Mouse (Mus musculus): ENCODE results near the gene Slc25a28. TPM values are rescaled to one million over a fixed set of nuclear protein-coding genes. Genes with fewer than 3 reads are reported as not detected.

The Slc25a28 gene
- polyA plus RNA-seq, 1 experiment: 23.0 TPM

- H3K36me3 ChIP-seq (ENCODE audit: control insufficient read depth, insufficient read depth): no peaks in the 10 kb centered on the region
- no peaks in the 10 kb centered on the region for H3K27me3 ChIP-seq (ENCODE audit: control insufficient read depth, insufficient read depth, insufficient read length)
- peaks cover 39% of the 10 kb centered on the region for H3K79me2 ChIP-seq (ENCODE audit: control insufficient read depth, insufficient read depth)
- peak overlapping the region; percentile 56 for H3K4me3 ChIP-seq (ENCODE audit: insufficient read depth, poor library complexity, severe bottlenecking)
- H3K79me3 ChIP-seq (ENCODE audit: low read depth): peaks cover 25% of the 10 kb centered on the region
- TF ChIP-seq MYOG (IDR thresholded peaks at IDR 0.05; ENCODE audit: control insufficient read depth, extremely low read depth, insufficient read length) (no peak), CEBPB (IDR thresholded peaks at IDR 0.05; ENCODE audit: low read depth) (peak; percentile 76), CTCF (IDR thresholded peaks at IDR 0.05; ENCODE audit: control insufficient read depth, insufficient read depth, insufficient read length) (no peak), MYOD1 (IDR thresholded peaks at IDR 0.05; ENCODE audit: control insufficient read depth, insufficient read length, low read depth) (peak; percentile 58)
- H3ac ChIP-seq (ENCODE audit: control insufficient read depth, insufficient read length, low read depth): peak overlapping the region; percentile 54
Measured at GRCm38 (mm10) chr19:43675525-43676400, 1.1 kb upstream of the Slc25a28 start.

GRCm38 (mm10) chr19:43674316-43674689 is 378 bp downstream of the Slc25a28 start:
- no peaks in the 10 kb centered on the region for H3K27me3 ChIP-seq (ENCODE audit: control insufficient read depth, insufficient read depth, insufficient read length)
- TF ChIP-seq FOSL1 (IDR thresholded peaks at IDR 0.05; ENCODE audit: insufficient read depth, low read length, poor library complexity, severe bottlenecking) (no peak), MYOG (IDR thresholded peaks at IDR 0.05; ENCODE audit: control insufficient read depth, extremely low read depth, insufficient read length) (no peak), MYOD1 (IDR thresholded peaks at IDR 0.05; ENCODE audit: control insufficient read depth, insufficient read length, low read depth) (no peak), CTCF (IDR thresholded peaks at IDR 0.05; ENCODE audit: control insufficient read depth, insufficient read depth, insufficient read length) (no peak), USF1 (IDR thresholded peaks at IDR 0.05; ENCODE audit: low read depth) (no peak), MAX (IDR thresholded peaks at IDR 0.05) (no peak), CEBPB (IDR thresholded peaks at IDR 0.05; ENCODE audit: low read depth) (no peak)
- H3ac ChIP-seq (ENCODE audit: control insufficient read depth, insufficient read length, low read depth): peak overlapping the region; percentile 84
- H3K79me3 ChIP-seq (ENCODE audit: low read depth): peaks cover 30% of the 10 kb centered on the region
- no peaks in the 10 kb centered on the region for H3K36me3 ChIP-seq (ENCODE audit: control insufficient read depth, insufficient read depth)
- H3K4me3 ChIP-seq (ENCODE audit: insufficient read depth, poor library complexity, severe bottlenecking): peak overlapping the region; percentile 75
- H3K79me2 ChIP-seq (ENCODE audit: control insufficient read depth, insufficient read depth): peaks cover 54% of the 10 kb centered on the region

GRCm38 (mm10) chr19:43673513-43674315 is 967 bp downstream of the Slc25a28 start:
- H3K36me3 ChIP-seq (ENCODE audit: control insufficient read depth, insufficient read depth): no peaks in the 10 kb centered on the region
- H3K79me3 ChIP-seq (ENCODE audit: low read depth): peaks cover 33% of the 10 kb centered on the region
- peaks cover 59% of the 10 kb centered on the region for H3K79me2 ChIP-seq (ENCODE audit: control insufficient read depth, insufficient read depth)
- H3ac ChIP-seq (ENCODE audit: control insufficient read depth, insufficient read length, low read depth): peak overlapping the region; percentile 84
- H3K27me3 ChIP-seq (ENCODE audit: control insufficient read depth, insufficient read depth, insufficient read length): no peaks in the 10 kb centered on the region
- no peak for TF ChIP-seq FOSL1 (IDR thresholded peaks at IDR 0.05; ENCODE audit: insufficient read depth, low read length, poor library complexity, severe bottlenecking)
- H3K4me3 ChIP-seq (ENCODE audit: insufficient read depth, poor library complexity, severe bottlenecking): peak overlapping the region; percentile 75

- H3K79me2 ChIP-seq (ENCODE audit: control insufficient read depth, insufficient read depth): peaks cover 75% of the 10 kb centered on the region
- H3ac ChIP-seq (ENCODE audit: control insufficient read depth, insufficient read length, low read depth): no peak overlapping the region
- TF ChIP-seq FOSL1 (IDR thresholded peaks at IDR 0.05; ENCODE audit: insufficient read depth, low read length, poor library complexity, severe bottlenecking) (no peak), CTCF (IDR thresholded peaks at IDR 0.05; ENCODE audit: control insufficient read depth, insufficient read depth, insufficient read length) (no peak), MAX (IDR thresholded peaks at IDR 0.05) (no peak), CEBPB (IDR thresholded peaks at IDR 0.05; ENCODE audit: low read depth) (no peak), MYOG (IDR thresholded peaks at IDR 0.05; ENCODE audit: control insufficient read depth, extremely low read depth, insufficient read length) (no peak), USF1 (IDR thresholded peaks at IDR 0.05; ENCODE audit: low read depth) (no peak), MYOD1 (IDR thresholded peaks at IDR 0.05; ENCODE audit: control insufficient read depth, insufficient read length, low read depth) (no peak)
- H3K36me3 ChIP-seq (ENCODE audit: control insufficient read depth, insufficient read depth): peaks cover 4% of the 10 kb centered on the region
- peaks cover 35% of the 10 kb centered on the region for H3K79me3 ChIP-seq (ENCODE audit: low read depth)
- H3K27me3 ChIP-seq (ENCODE audit: control insufficient read depth, insufficient read depth, insufficient read length): no peaks in the 10 kb centered on the region
- no peak overlapping the region for H3K4me3 ChIP-seq (ENCODE audit: insufficient read depth, poor library complexity, severe bottlenecking)
Measured at GRCm38 (mm10) chr19:43671054-43671453, 3.6 kb downstream of the Slc25a28 start.

GRCm38 (mm10) chr19:43669136-43669759 is 5.4 kb downstream of the Slc25a28 start:
- TF ChIP-seq FOSL1 (IDR thresholded peaks at IDR 0.05; ENCODE audit: insufficient read depth, low read length, poor library complexity, severe bottlenecking) (no peak), MAX (IDR thresholded peaks at IDR 0.05) (no peak), MYOD1 (IDR thresholded peaks at IDR 0.05; ENCODE audit: control insufficient read depth, insufficient read length, low read depth) (no peak), CEBPB (IDR thresholded peaks at IDR 0.05; ENCODE audit: low read depth) (no peak), MYOG (IDR thresholded peaks at IDR 0.05; ENCODE audit: control insufficient read depth, extremely low read depth, insufficient read length) (no peak), CTCF (IDR thresholded peaks at IDR 0.05; ENCODE audit: control insufficient read depth, insufficient read depth, insufficient read length) (no peak), USF1 (IDR thresholded peaks at IDR 0.05; ENCODE audit: low read depth) (no peak)
- peaks cover 16% of the 10 kb centered on the region for H3K36me3 ChIP-seq (ENCODE audit: control insufficient read depth, insufficient read depth)
- peaks cover 71% of the 10 kb centered on the region for H3K79me2 ChIP-seq (ENCODE audit: control insufficient read depth, insufficient read depth)
- peaks cover 34% of the 10 kb centered on the region for H3K79me3 ChIP-seq (ENCODE audit: low read depth)
- no peak overlapping the region for H3K4me3 ChIP-seq (ENCODE audit: insufficient read depth, poor library complexity, severe bottlenecking)
- no peak overlapping the region for H3ac ChIP-seq (ENCODE audit: control insufficient read depth, insufficient read length, low read depth)
- no peaks in the 10 kb centered on the region for H3K27me3 ChIP-seq (ENCODE audit: control insufficient read depth, insufficient read depth, insufficient read length)

Data from C2C12 (cell line).